In genomic region chr2:32997081-32997480, GRCm38 (mm10) we compare ENCODE assay signal across 9 mouse cellular contexts.
"Had no signal": no experiment of that assay in that cellular context is flagged by ENCODE, and none has a peak within 500 bp of the region (broad histone marks: within the 10 kb centered on the region; RNA-seq: fewer than 3 reads in every experiment).

No protein-coding gene starts in this region.

- DNase-seq: kidney, adult 9 months; kidney, postnatal 36 days; lung, adult 2 months; lung, postnatal 4 days; midbrain, embryonic 14.5 days; right cerebral cortex, postnatal 4 days; spleen, adult 18-20 months; thymus, adult 18-20 months; thymus, postnatal 36 days had no signal
